Mouse (Mus musculus) heart, postnatal 25 days (tissue): ENCODE data around the gene Vmn1r119. TPM values are rescaled to one million over a fixed set of nuclear protein-coding genes. Genes with fewer than 3 reads are reported as not detected.
"Not testable (repeated sequence)": the region's sequence is repeated elsewhere in the genome, so short reads cannot be mapped to it uniquely, and the experiment has no call there.

Source experiments
- DNase-seq: peaks from one replicate; pipeline ENCODE4 v3.0.0; 2022; ENCODE audit warnings: low spot score
- intact Hi-C: fragments of 180-260 bp; cut with DNase I; formaldehyde crosslinking; loops from one replicate; pipeline ENCODE4 v1.15.1; 2025
- total RNA-seq, 2 experiments: library from RNA; stranded (reverse); gene quantifications; 2 replicates each; pipeline ENCODE4 v1.2.3; 2021

Gene Vmn1r119
- total RNA-seq, result not detected

DNA sequence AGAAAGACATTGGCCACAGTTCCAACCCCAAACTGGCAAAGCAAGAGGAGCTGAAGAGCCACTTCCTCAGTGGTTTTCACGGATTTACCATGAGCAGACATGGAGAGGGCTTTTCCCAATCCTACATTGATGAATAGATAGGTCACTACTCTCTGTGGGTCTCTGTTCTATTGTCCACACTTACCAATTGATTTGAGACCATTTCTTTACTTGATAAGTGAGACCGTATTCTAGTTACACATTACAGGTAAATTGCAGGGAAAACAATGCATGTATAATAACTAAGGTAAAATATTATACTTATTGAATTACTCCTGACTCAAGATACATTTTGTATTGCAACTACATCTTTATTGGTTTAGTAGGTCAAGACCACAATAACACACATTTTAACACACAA, at the start of gene Vmn1r119:
TSS of gene Vmn1r119 (minus strand) at position 101 of the 400 bp plus-strand sequence.
- DNase-seq, intact Hi-C loops: not testable (repeated sequence)

DNA sequence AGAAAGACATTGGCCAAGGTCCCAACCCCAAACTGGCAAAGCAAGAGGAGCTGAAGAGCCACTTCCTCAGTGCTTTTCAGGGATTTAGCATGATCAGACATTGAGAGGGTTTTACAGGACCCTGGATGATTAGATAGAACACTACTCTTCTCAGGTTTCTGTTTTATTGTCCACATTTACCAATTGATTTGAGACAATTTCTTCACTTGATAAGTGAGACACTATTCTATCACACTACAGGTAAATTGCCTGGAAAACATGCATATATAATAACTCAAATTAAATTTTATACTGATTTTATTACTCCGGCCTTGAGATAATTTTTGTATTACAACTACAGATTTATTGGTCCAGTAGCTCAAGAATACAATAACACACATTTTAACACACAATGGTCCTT, 41.4 kb upstream of the Vmn1r119 start, which contains the start of gene Vmn1r120:
TSS of gene Vmn1r120 (minus strand) at position 101 of the 400 bp plus-strand sequence.
- DNase-seq, intact Hi-C loops: not testable (repeated sequence)

Other genes with a start within 250 kb of the Vmn1r119 start
- not detected for gene Vmn1r112, start 241.3 kb downstream of the Vmn1r119 start, total RNA-seq
- gene Vmn1r113, start 225.2 kb downstream of the Vmn1r119 start, total RNA-seq, result not detected
- gene Vmn1r114, start 200.3 kb downstream of the Vmn1r119 start, total RNA-seq, result not detected
- gene Vmn1r115, start 167.5 kb downstream of the Vmn1r119 start, total RNA-seq, result not detected
- not detected for gene Vmn1r116, start 140.2 kb downstream of the Vmn1r119 start, total RNA-seq
- gene Vmn1r117, start 128.3 kb downstream of the Vmn1r119 start, total RNA-seq, result not detected
- gene Vmn1r118, start 100.1 kb downstream of the Vmn1r119 start, total RNA-seq, result not detected
- not detected for gene Vmn1r120, start 41.3 kb upstream of the Vmn1r119 start, total RNA-seq
- gene Vmn1r121, start 86.1 kb upstream of the Vmn1r119 start, total RNA-seq, result not detected
- not detected for gene Vmn1r122, start 121.7 kb upstream of the Vmn1r119 start, total RNA-seq
- gene Vmn1r123, start 149.7 kb upstream of the Vmn1r119 start, total RNA-seq, result not detected
- not detected for gene Gm5157, start 178.0 kb upstream of the Vmn1r119 start, total RNA-seq
- gene Vmn1r124, start 248.2 kb upstream of the Vmn1r119 start, total RNA-seq, result not detected